Mouse (Mus musculus) small intestine, adult 10 weeks (tissue): ENCODE measurements around the gene Taar7d. TPM values are rescaled to one million over a fixed set of nuclear protein-coding genes. Genes with fewer than 3 reads are reported as not detected.

Source experiments
- polyA plus RNA-seq: library from polyadenylated mRNA; stranded (reverse); fragments of 350-450 nt; fragmentation: Illumina TruSeq; extraction: RNeasy Lipid Tissue Mini Kit (QIAGEN cat#74804); gene quantifications from one replicate; pipeline ENCODE4 v1.2.3, GENCODE M21; 2014; ENCODE audit warnings: low replicate concordance

Taar7d gene
- polyA plus RNA-seq = not detected

DNA sequence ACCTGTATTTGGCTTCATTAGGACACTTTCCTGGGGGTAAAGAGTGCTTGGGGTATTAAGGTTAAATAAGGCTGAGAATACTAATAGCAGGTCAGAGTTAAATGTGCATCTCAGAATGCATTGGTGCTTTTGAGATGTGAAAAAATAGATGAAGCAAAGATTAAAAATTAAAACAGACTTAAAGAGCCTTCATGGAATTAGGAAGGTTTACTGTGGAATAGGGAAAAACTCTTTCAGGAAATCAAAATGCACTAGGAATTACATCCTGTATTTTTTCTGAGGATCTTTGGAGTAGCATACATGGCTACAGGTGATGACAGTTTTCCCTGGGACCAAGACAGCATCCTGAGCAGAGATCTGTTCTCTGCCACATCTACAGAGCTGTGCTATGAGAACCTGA is at the start of gene Taar7d:
Taar7d (plus strand) TSS at position 301 of the 400 bp plus-strand sequence.

GRCm38 (mm10) chr10:23985546-23985945 is 41.5 kb upstream of the Taar7d start, which contains the start of gene Taar6:
Taar6 (minus strand) TSS chr10:23985646.

GRCm38 (mm10) chr10:23993381-23993780 is 33.6 kb upstream of the Taar7d start, which contains the start of gene Taar7a:
Taar7a (minus strand) TSS chr10:23993481.

GRCm38 (mm10) chr10:23999639-24000038 is 27.4 kb upstream of the Taar7d start, which contains the start of gene Taar7b:
Taar7b (plus strand) TSS chr10:23999939.

DNA sequence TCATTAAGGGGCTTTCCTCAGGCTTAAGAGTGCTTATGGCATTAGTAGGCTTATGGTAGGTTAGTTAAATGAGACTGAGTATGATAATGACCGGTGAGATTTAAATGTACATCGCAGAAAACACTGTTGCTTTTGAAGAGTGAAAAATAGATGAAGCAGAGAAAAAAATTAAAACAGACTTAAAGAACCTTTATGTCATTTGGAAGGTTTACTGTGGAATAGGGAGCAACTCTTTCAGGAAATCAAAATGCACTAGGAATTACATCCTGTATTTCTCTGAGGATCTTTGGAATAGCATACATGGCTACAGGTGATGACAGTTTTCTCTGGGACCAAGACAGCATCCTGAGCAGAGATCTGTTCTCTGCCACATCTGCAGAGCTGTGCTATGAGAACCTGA is 10.3 kb downstream of the Taar7d start, which contains the start of gene Taar7e:
Taar7e (plus strand) TSS at position 301 of the 400 bp plus-strand sequence.

DNA sequence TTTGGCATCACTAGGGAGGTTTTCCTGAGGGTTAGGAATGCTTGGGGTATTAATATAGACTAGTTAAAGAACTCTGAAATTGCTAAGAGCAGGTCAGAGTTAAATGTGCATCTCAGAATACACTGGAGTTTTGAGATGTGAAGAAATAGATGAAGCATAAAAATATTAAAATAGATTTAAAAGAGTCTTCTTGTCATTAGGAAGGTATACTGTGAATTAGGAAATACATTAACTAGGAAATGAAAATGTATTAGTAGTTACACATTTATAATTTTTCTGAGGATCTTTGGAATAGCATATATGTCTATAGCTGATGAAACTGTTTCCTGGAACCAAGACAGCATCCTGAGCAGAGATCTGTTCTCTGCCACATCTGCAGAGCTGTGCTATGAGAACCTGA is 22.2 kb downstream of the Taar7d start, which contains the start of gene Taar7f:
Taar7f (plus strand) TSS at position 301 of the 400 bp plus-strand sequence.

GRCm38 (mm10) chr10:24076200-24076599 is 49.2 kb downstream of the Taar7d start, which contains the start of gene Taar8a:
Taar8a (plus strand) TSS chr10:24076500.

Other genes starting within 250 kb of the Taar7d start
- 248 TPM for gene Rps12, start 239.9 kb upstream of the Taar7d start, polyA plus RNA-seq
- 64.9 TPM for gene Slc18b1, start 230.2 kb upstream of the Taar7d start, polyA plus RNA-seq
- 0.30 TPM for gene Vnn3, start 175.8 kb upstream of the Taar7d start, polyA plus RNA-seq
- gene Vnn1, start 132.5 kb upstream of the Taar7d start, polyA plus RNA-seq = 150 TPM
- gene Taar1, start 106.9 kb upstream of the Taar7d start, polyA plus RNA-seq = not detected
- gene Taar2, start 88.7 kb upstream of the Taar7d start, polyA plus RNA-seq = not detected
- not detected for gene Taar3, start 77.7 kb upstream of the Taar7d start, polyA plus RNA-seq
- not detected for gene Taar4, start 66.7 kb upstream of the Taar7d start, polyA plus RNA-seq
- gene Taar5, start 56.5 kb upstream of the Taar7d start, polyA plus RNA-seq = not detected
- not detected for gene Taar6, start 41.6 kb upstream of the Taar7d start, polyA plus RNA-seq
- not detected for gene Taar7a, start 33.7 kb upstream of the Taar7d start, polyA plus RNA-seq
- gene Taar7b, start 27.3 kb upstream of the Taar7d start, polyA plus RNA-seq = not detected
- gene Taar7e, start 10.4 kb downstream of the Taar7d start, polyA plus RNA-seq = not detected
- gene Taar7f, start 22.3 kb downstream of the Taar7d start, polyA plus RNA-seq = not detected
- gene Taar8a, start 49.3 kb downstream of the Taar7d start, polyA plus RNA-seq = not detected
- not detected for gene Taar8b, start 65.1 kb downstream of the Taar7d start, polyA plus RNA-seq
- 0.45 TPM for gene Taar8c, start 74.7 kb downstream of the Taar7d start, polyA plus RNA-seq
- not detected for gene Taar9, start 82.3 kb downstream of the Taar7d start, polyA plus RNA-seq
- gene Stx7, start 122.1 kb downstream of the Taar7d start, polyA plus RNA-seq = 266 TPM
- 4.8 TPM for gene Moxd1, start 196.3 kb downstream of the Taar7d start, polyA plus RNA-seq